Mouse (Mus musculus) WW6 (cell line): Measurements from ENCODE around the gene Gm20721.
"Not testable (repeated sequence)": the region's sequence is repeated elsewhere in the genome, so short reads cannot be mapped to it uniquely, and the experiment has no call there.

Experiments
- DNase-seq: peaks from one replicate; pipeline ENCODE4 v3.0.0-alpha.2; 2013; ENCODE audit warnings: low read depth, low spot score

Gm20721 gene

DNA sequence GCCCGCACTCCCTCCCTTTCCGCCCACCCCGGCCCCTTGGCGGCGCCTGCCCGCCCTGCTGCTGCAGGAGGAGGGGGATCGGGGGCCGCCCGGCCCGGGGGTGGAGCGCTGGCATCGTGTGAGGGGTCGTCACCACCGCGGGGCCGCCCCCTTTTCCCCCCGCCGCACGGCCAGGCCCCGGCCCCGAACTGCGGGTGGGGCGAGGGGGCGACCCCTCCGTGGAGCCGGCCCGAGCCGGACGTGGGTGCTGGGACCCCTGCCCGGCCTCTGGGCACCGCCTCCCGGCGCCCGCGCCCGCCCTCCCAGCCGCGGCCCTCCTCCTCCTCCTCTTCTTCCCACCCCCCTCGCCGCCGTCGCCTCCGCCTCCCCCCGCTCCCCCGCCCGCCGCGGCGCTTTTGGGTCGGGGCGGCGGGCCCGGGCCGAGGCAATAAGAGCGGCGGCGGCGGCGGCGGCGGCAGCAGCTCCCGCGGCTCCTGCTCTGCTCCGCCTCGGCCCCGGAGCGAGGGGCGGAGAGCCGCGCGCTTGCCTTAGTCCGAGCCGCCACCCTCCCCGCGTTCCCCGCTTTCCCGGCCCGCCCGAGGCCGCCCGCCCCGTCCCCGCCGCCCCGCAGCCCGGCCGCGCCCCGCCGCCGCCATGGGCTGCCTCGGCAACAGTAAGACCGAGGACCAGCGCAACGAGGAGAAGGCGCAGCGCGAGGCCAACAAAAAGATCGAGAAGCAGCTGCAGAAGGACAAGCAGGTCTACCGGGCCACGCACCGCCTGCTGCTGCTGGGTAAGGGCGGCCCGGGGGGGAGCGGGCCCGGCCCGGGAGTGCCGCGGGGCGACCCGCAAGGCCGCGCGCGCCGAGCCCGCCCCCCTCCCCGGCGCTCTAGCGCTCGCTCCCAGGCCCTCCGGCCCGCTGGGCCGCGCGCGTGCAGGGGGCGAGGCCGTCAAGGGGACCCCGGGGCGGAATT, 16.6 kb downstream of the Gm20721 start:
- DNase-seq, result no peak

DNA sequence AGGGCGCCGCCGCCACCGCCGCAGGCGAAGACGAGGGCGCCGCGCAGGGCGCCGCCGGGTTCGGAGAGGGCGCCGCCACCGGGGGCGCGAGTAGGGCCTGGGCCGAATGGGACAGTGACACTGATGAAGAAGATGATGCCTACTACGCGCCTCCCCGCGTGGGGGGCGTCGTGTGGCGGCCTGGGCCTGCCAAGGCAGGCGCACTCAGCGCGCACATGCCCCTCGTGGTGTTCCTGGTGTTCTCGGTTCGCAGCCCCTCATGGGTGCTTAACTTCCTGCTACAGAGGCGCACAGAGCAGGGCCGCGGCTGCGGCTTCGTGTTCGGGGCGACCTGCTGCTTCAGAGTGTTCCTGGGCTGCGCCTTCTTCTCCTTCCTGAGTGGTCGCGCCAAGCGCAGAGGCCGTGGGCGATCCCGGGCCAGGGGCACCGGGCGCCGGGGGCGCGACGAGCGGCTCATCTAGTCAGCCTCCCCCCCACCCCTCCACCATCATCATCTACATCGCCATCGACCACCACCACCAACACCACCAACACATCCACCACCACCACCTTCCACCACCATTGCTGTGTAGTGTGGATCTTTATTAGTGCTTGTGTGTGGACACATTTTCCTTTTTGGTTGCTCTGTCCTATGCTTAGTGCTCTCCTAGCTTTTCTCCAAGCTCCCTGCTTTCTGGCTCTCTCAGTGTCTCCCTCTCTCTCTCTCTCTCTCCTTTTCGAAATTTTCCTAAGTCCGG, 17.4 kb downstream of the Gm20721 start:
- peak; percentile 39 for DNase-seq

DNA sequence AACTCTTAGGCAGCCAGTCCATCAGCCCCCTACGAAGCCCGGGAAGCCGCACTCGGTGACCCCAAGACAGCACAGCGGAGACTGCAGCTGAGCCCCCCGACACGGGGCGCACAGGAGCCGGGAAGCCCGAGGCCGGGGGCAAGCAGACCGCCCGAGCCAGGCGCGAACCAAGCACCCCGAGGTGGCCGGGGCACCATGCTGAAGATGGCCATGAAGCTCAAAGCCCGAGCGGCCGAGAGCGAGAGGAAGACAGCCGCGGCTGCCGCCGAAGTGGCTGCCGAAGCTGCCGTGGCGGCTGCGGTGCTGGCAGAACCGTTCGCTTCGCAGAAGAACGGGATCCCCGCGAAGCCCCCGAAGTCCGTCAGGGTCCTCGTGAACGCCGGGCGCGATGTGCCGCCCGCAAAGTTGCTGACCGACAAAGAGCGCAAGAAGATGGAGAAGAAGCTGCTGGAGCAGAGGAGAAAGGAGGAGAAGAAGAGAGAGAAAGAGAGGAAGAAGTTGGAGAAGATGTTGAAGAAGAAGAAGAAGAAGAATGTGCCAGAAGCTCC, 18.1 kb downstream of the Gm20721 start:
- no peak for DNase-seq

DNA sequence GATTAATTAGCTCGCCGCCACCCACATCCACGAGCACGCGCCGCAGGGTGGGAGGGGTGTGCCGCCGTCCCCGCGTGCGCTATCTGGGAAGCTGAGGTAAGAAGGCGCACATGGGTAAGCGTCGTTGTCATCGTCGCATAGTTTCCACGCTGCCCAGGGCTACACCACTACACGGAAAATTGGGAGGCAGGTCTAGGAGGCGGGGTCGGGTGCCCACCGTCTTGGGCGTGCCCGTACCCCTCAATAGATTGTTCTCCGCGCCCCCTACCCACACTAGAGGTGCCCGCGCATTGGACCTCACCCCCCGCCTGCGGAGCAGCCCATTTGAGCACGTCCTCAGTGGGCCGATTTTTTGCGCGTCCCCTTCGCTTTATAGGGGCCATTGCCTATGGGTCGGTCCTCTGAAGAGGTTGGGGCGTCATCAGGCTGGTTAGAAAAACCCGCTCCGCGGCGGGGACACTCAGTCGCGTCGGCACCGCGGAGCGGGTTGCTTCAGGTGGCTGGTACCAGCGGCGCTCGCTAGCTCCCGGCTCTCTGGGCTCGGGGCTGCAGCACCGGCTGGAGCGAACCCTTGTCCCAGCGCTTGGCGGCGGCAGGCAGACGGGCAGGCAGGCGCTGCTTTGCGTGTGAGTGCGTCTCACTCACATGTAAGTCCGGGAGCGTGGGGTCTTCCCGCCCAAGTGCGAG, 19.1 kb downstream of the Gm20721 start:
- DNase-seq, result peak; percentile 60

DNA sequence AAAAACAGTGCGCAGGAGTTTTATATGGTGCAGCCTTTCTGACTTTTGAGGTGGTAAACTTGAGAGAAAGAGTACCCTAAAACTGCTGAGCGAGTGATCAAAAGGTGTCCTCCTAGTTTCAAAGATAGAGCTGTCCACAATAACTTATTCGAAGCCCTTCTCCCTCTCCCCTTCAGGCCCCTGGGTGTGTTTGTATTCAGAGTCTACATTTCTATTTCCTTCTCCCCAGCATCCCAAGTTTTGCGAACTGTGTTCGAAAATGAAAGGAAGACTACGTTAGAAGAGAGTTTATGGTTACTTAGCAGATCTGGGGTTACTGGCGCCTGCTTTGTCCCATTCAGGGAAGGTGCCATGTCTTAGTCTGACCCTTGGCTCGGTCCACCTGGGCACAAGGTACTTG, 20.0 kb downstream of the Gm20721 start:
- no peak for DNase-seq

DNA sequence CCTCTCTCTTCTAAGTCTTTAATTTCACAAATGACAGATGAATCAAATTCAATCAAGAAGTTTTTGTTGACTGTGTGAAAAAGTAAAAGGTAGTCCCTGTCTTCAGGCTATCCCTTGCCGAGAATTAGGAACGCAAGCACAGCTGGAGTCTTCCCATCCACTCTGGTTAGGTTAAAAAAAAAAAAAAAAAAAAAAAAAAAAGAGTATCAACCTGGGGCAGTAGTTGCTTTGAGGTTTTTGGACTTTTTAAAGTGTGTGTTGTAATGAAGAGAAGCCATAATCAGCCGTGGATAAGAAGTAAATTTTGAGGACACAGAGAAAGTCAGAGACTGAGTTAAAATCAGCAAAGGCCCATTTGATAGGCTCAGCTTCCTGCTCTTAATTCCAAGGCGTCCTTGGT, 20.5 kb downstream of the Gm20721 start:
- DNase-seq, result no peak

DNA sequence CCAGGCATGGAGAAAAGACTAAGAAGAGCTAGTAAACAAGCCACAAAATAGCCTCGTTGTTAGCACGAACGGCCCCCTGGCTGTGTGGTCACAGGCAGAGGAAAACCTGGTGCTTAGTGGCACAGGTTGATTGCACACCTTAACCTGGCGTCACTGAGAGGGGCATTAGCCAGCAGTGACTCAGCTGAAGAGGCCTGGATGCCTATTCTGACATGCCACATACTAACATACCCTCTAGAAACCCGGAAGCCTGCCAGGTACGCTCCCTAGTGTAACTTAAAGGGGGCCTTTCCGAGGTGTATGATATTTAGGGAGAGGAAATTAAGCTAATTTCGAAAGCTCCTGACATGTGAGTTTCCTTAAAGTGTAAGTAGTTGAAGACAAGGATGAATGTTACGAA, 29.9 kb downstream of the Gm20721 start:
- no peak for DNase-seq

DNA sequence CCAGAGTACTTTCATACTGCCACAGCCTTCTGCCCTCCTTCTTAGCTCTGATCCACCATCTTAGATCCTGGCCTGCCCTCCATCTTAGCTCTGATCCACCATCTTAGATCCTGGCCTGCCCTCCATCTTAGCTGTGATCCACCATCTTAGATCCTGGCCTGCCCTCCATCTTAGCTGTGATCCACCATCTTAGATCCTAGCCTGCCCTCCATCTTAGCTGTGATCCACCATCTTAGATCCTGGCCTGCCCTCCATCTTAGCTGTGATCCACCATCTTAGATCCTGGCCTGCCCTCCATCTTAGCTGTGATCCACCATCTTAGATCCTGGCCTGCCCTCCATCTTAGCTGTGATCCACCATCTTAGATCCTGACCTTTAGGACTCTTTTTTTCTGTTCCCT, 31.1 kb downstream of the Gm20721 start:
- DNase-seq, result not testable (repeated sequence)

DNA sequence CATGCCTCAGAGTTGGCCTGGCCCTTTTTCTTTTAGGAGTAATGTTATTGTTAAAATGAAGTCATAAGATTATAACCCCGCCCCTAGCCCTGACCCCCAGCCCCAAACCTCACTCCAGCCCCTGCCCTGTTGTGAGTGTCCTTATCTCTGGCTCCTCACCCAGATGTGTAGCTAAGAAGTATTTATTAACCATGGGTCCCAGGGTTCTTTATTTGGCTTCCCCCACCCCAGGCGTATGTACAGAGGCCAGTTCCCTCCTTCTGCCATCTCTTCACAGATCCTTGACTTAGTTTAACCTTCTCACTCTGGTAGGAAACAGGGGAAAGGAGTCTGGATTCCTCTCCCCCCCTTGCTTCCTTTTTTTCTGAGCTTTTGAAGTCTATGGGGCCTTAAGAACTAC, 33.9 kb downstream of the Gm20721 start:
- no peak for DNase-seq

DNA sequence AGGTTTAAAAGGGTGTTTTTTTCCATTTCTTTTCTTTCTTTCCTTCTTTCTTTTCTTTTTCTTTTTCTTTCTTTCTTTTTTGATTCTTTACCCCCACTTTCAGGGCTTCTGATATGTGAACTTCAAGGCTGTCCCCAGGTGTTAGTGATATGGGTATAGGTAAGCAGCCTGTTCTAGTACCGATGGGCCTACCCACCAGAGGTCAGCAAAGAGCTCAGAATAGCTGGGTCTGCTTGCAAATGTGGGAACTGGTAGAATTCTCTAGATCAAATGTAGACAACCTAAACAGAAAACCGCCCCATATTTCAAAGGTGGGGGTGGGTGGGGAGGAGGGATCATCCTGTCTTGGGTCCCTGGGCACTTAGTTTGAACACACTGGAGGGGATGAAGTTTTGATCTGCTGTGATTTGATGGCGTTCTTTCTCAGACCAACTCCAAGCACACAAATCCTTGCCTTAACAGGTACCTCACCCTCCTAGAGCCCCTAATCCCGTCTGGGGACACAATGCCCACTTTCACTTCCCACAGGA, 34.3 kb downstream of the Gm20721 start:
- no peak for DNase-seq

DNA sequence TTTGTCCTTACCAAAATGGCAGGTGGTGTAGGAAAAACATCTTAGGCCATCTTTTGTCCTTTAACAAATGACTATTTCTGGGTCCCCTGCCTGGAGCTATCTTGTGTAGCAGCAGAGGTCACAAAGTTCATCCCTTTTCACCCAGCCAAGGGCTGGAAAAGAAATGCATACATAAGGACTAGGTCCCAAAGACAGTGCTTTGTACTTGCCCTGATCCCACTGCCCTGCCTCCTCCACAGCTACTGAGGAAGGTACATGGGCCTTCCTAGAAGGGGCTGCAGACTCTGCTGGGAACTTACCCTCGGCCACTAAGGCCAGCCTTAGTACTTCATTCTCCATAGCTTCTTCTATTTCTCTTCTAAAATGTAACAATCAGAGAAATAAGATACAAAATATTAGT, 34.9 kb downstream of the Gm20721 start:
- no peak for DNase-seq

DNA sequence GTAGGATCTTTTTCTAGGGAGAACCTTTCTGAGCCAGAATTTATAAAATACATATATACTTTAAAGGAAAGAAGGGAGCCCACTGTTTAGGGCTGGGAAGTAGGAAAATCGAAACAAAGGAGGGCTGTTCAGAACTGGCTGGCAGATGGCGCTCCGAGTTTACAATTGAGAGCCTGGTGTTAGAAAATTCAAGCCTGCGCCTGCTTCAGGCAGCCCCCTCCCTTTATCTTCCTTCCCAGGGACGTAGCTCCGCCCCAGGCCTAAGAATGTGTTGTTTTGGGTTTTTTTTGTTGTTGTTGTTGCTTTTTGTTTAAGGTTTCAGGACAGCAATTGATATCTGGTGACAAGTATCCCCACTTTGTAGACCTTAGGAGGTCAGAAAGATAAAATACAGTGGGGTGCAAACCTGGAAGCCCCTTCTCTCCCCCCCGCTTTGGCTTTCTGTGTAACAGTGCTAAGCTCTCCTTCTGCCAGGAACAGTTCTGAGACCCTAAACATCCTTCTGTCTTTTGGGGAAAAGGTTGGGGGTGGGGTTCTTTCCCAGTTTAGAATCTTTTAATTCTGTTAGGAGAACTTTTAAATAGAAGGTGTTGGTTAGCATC, 35.5 kb downstream of the Gm20721 start:
- DNase-seq, result no peak

DNA sequence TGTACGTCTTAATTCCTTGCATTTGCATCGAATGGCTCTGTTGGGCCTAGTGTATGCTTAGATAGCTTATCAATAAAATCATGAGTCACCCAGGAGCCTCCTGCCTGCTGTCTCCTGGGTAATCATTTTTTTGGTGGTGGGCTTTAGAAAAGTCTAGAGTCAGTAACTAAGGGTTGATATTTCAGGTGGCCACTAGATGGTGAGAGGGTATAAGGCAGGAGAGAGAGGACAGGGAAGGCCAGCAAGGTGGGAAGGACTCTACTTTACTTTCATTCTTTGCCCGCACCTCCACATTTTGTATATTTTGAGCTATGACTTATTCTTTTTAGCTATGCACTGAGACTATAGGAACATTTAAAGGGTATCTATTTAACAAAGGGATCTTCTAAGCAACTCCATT, 38.6 kb downstream of the Gm20721 start:
- no peak for DNase-seq

DNA sequence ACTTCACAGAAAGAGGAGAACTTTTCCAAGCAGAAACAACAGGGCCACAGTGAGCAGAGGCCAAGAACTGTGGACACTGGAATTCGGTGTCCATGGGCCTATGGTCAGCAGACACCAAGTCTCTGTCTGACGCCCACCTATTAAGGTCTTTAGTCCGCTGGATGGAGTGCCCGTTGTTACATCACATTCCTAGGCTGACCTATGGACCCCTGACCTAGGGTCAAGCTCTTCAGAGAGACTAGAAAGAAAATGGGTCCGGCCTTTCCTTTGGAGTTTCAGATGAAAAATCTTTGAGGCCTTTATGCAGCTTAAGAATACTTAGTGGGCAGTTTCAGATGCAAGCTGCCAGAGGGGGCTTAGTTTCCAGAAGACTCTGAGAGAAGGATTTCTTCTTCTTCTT, 40.9 kb downstream of the Gm20721 start:
- no peak for DNase-seq

DNA sequence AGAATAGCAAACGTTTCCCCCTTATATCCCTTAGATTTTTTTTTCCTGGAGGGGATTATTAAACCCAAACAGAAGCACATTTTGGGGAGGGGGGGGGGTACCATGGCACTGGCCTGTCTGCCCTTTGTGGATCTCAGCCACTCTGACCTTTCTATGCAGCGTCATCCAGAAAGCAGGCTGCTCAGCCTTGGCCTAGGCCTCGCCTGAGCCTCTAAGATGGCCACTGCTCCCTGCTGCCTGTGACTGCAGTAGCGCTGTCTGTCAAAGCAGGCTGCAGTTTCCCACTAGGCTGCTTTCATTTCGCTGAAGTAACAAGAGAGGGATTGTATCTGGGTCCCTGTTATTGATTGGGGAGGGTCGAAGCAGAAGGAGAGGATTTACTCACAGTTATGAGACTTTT, 44.0 kb downstream of the Gm20721 start:
- DNase-seq, result no peak

DNA sequence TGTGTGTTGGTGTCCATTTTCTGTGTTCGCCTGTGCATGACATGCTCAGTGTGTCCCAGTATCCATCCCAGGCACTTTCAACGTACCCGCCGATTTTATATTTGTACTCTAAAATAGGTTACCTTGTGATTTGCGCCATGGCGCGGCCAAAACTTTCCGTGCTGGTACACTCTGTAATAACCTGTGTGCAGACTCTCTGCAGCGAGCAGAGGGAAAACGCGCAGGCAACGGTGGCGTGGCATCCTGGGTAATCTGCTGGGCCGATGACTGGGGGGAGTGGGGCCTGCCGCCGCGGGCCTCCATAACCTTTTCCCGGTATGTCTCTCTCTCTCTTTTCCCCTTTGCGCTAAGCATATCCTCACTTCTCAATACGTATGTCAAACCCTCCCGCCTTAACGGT, 45.8 kb downstream of the Gm20721 start:
- no peak for DNase-seq

DNA sequence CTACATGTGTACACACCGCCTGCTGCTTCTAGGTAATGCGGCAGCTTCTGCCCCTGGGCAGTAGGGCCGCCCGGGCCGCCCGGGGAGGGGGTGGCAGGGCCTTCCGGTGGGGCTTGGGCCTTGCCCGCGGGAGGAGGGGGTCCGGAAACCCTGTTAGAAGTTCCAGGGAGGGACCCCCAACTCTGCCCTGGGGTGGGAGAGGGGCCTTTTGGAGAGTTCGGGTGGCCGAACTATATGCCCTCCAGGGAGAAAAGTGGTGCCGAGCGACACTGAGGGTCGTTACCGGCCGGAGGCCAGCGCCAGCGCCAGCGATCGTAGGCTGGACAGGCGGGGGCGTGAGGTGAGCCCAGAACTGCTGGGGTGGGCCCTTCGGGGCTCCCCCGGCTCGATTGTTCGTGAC, 46.3 kb downstream of the Gm20721 start:
- DNase-seq, result no peak

DNA sequence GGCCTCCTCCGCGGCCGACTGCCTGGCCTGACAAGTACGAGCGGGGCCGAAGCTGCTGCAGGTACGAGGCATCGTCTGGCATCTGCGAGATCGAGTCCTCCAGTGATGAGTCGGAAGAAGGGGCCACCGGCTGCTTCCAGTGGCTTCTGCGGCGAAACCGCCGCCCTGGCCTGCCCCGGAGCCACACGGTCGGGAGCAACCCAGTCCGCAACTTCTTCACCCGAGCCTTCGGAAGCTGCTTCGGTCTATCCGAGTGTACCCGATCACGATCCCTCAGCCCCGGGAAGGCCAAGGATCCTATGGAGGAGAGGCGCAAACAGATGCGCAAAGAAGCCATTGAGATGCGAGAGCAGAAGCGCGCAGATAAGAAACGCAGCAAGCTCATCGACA, 46.7 kb downstream of the Gm20721 start:
- DNase-seq, result no peak

DNA sequence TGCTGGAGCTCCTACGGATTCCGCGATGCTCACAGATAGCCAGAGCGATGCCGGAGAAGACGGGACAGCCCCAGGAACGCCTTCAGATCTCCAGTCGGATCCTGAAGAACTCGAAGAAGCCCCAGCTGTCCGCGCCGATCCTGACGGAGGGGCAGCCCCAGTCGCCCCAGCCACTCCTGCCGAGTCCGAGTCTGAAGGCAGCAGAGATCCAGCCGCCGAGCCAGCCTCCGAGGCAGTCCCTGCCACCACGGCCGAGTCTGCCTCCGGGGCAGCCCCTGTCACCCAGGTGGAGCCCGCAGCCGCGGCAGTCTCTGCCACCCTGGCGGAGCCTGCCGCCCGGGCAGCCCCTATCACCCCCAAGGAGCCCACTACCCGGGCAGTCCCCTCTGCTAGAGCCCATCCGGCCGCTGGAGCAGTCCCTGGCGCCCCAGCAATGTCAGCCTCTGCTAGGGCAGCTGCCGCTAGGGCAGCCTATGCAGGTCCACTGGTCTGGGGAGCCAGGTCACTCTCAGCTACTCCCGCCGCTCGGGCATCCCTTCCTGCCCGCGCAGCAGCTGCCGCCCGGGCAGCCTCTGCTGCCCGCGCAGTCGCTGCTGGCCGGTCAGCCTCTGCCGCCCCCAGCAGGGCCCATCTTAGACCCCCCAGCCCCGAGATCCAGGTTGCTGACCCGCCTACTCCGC, 47.3 kb downstream of the Gm20721 start:
- no peak for DNase-seq

DNA sequence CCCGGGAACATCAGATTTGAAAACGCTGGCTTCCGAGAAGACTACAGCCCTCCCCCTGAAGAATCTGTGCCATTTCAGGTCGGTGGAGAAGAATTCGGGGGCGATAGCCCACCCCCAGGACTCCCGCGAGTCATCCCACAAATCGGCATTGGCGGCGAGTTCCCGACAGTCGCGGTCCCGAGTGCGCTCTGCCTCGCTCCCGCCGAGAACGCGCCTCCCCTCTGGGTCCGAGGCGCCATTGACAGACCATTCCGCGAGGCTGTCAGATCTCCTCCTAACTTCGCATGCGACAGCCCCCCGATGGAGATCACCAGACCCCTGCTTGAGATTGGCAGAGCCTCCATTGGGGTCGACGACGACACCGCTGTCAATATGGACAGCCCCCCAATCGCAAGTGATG, 48.0 kb downstream of the Gm20721 start:
- no peak for DNase-seq

DNA sequence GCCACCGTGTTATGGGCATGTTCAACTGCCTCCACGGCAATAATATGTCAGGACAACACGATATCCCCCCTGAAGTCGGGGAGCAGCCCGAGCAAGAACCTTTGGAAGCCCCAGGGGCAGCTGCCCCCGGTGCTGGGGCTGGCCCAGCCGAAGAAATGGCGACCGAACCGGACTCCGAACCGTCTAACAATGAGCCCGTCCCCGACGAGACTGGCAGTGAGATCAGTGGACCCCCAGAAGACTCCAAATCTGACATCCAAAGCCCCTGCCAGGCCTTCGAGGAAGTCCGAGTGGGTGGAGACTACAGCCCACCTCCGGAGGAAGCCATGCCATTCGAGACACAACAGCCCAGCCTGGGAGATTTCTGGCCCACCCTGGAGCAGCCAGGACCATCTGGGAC, 48.7 kb downstream of the Gm20721 start:
- no peak for DNase-seq
